Mouse (Mus musculus): ENCODE measurements around the gene Rnf121.

- no peak for TF ChIP-seq CTCF (IDR thresholded peaks at IDR 0.05)
- TF ChIP-seq EP300 (IDR thresholded peaks at IDR 0.05), result no peak
Measured at GRCm38 (mm10) chr7:102011855-102012254, 53.4 kb downstream of the Rnf121 start.

All from lung, postnatal 0 days (tissue).